Mouse (Mus musculus): ENCODE results near the gene Esyt1.
"Not testable (repeated sequence)": the region's sequence is repeated elsewhere in the genome, so short reads cannot be mapped to it uniquely, and the experiment has no call there.

Esyt1 gene

DNA sequence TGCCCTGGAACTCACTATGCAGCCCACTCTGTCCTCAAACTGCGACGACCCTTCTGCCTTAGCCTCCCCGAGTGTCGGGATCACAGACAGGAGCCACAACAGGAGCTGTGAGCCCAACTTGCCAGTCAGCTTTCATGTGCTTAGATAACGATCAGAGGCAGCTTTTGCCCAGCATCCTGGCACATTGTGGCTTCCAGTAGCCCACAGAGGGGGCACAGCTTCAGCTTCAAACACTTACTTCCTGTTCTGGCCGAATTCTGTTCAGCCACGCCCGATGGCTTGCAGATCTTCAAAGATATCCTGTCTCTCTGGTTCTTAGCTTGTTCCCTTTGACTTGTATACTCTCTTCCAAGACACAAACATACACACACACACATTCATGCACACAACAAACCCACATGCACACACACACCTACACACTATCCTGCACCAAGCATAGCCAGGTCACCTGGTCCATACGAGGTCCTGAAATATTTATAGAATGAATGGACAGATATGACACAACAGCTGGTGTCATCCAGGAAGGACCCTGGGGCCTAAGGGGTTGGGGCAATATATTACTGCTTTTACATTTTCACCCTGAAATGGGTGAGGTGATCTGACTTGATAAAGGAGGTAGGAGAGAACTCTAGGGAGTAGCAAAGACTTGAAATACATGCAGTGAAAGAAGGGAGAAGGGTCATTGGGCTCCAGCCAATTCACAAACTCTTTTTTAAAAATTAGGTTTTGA, 20.9 kb downstream of the Esyt1 start:
- no peak for DNase-seq (ENCODE audit: low read depth, low spot score)

GRCm38 (mm10) chr10:128504012-128504411, 21.7 kb downstream of the Esyt1 start:
- DNase-seq (ENCODE audit: low read depth, low spot score): no peak

DNA sequence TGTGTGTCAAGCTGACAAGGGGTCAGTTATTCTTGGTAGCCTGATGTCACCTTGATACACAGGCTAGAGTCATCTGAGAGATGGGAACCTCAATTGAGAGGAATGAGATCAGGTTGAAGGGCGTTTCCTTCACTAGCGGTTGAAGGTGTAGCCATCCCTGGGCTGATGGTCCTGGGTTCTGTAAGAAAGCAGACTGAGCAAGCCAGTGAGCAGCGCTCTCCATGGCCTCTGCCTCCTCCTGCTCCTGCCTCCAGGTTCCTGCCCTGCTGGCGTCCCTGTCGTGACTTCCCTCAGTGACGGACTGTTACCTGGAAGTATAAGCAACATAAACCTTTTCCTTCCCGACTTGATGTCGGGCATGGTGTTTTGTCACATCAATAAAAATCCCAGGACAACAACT, 22.1 kb downstream of the Esyt1 start:
- no peak for DNase-seq (ENCODE audit: low read depth, low spot score)

DNA sequence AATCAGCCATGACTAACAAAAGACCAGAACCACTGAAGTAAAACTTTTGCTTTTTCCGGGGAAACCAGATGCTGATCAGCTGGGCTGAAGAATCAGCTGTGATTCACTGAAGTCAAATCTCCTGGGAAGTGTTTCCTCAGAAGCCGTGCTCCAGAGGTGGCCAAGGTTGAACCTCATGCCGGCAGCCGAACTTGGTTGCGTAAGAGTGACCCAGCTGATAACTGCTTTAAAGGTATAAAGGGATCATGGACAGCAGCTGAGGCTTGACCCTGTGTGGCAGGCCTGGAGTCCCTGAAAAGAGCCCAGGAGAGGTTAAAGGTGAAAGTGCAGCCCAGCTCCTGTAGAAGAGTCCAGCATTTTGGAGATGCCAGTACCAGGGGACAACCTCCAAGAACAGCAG, 23.3 kb downstream of the Esyt1 start:
- DNase-seq (ENCODE audit: low read depth, low spot score): peak; percentile 66

GRCm38 (mm10) chr10:128499116-128499671, 26.5 kb downstream of the Esyt1 start:
- DNase-seq (ENCODE audit: low read depth, low spot score): peak; percentile 67

- DNase-seq (ENCODE audit: low read depth, low spot score): peak; percentile 97
Measured at GRCm38 (mm10) chr10:128498590-128498989, 27.1 kb downstream of the Esyt1 start, which contains the start of gene Myl6b. Gene Myl6b, minus strand, starts transcription at chr10:128498685.

- no peak for DNase-seq (ENCODE audit: low read depth, low spot score)
Measured at GRCm38 (mm10) chr10:128497134-128497737, 28.4 kb downstream of the Esyt1 start.

- no peak for DNase-seq (ENCODE audit: low read depth, low spot score)
Measured at GRCm38 (mm10) chr10:128496509-128497077, 29.1 kb downstream of the Esyt1 start.

DNA sequence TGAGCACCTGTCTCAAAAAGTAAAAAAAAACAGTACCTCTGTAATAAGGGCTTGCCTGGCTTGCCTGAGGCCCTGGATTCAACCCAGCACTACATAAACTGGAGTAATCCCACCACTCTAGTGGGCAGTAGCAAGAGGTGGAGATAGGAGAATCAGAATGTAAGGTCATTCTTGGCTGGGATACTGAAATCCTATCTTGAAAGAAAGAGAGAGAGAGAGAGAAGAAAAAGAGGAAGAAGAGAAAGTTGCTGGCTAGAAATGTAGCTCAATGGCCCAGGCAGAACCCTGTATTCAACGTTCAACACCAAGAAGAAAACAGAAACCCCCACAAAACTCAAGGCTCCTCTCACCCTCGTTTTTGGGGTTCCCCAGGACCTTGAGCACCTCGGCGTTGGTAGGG, 29.8 kb downstream of the Esyt1 start:
- DNase-seq (ENCODE audit: low read depth, low spot score): no peak

DNA sequence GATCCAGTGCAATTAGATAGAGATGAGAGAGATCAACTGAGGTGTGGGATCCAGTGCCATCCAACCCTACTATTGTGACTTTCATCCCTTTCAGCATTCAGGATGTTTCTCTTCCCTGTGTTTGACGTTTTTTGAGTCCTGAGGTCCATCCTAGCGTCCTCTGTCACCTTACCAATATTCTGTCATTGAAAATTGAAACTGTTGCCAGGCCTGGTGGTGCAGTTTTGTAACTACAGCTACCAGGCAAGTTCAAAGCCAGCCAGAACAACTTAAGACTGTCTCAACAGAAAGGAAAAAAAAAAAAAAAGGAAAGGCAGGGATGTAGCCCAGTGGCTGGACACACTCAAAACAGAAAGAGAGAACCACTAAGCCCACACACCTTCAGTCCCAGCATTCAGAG, 30.4 kb downstream of the Esyt1 start:
- DNase-seq (ENCODE audit: low read depth, low spot score): peak; percentile 50

GRCm38 (mm10) chr10:128494667-128495245, 30.9 kb downstream of the Esyt1 start:
- peak; percentile 62 for DNase-seq (ENCODE audit: low read depth, low spot score)

DNA sequence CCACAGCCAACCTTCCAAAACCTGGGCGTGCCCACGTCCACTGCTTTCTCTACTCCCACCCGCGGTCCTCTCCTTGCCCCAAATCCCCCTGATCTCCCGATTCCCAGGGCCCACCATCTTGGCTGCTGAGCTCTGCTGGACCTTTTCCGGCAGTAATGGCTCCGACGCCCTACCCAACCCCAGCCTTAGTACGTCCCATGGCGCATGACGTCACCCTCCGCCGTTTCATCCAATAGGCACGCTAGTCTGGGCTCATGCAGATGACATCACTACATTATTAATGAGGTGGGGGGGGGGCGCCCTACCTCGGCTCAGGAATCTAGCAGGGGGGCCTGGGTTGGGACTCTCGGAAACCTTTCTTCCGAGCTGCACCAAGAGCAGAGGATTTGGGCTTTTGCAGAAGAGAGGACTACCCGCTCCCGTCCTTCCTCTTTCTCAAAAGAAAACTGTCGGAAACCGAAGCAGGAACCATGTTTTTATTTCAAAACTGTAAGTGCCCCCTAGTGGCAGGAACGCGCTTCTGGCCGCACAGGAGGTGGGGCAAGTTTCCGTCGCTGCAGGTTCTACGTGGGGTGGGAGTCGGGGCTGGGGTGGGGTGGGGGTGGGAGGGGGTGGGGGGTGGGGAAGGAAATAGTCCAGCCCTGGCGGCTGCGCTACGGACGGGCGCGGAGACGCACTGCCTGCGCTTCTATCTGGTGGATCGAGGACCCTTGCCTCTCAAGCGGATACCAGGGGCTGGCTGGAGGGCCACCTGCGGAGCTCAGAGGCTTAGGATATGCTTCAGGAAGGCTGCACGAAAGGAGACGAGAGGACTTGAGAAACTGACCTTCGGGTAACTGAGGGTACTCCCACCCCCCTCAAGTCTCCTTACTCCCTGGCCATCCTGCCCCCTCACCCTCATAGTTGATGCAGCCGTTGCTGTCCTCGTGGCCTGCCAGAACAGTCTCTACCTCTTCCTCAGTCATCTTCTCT, 31.7 kb downstream of the Esyt1 start, which contains the start of gene Myl6:
Gene Myl6 (minus strand): TSS at position 451 of the 972 bp plus-strand sequence.
- DNase-seq (ENCODE audit: low read depth, low spot score): peak; percentile 99

- no peak for DNase-seq (ENCODE audit: low read depth, low spot score)
Measured at GRCm38 (mm10) chr10:128493319-128493694, 32.4 kb downstream of the Esyt1 start.

- peak; percentile 85 for DNase-seq (ENCODE audit: low read depth, low spot score)
Measured at GRCm38 (mm10) chr10:128492633-128493311, 32.9 kb downstream of the Esyt1 start.

DNA sequence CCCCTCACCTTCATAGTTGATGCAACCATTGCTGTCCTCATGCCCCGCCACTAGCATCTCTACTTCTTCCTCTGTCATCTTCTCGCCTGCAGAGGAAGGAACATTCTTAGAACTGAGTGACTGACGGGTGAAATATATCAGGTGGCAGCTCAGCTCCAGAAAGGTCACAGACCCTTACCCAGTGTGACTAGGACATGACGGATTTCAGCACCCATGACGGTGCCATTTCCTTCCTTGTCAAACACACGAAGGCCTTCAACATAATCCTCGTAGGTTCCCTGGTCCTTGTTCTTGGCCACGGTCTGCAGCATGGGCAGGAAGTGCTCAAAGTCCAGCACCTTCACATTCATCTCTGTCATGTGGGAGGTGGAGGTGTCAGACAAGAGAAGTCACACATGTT, 33.6 kb downstream of the Esyt1 start:
- not testable (repeated sequence) for DNase-seq (ENCODE audit: low read depth, low spot score)

DNA sequence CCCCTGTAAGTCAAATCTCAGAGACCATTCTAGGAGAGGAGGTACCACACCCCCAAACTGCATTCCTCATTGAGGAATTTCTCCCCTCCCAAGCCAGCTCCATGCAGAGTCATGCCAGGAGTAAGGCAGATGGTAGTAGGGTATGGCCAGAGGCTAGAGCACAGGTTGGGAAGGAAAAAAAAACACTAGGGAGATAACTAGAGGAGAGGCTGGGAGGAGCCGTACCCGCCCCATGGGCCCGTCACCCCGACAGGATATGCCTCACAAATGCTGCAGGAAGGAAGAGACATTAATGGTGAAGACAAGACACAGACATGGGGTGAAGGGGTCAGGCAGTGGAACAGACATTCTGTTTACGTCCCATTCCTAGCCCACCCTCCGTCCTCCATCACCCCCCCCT, 34.2 kb downstream of the Esyt1 start:
- peak; percentile 52 for DNase-seq (ENCODE audit: low read depth, low spot score)

- DNase-seq (ENCODE audit: low read depth, low spot score): no peak
Measured at GRCm38 (mm10) chr10:128490912-128491311, 34.8 kb downstream of the Esyt1 start.

DNA sequence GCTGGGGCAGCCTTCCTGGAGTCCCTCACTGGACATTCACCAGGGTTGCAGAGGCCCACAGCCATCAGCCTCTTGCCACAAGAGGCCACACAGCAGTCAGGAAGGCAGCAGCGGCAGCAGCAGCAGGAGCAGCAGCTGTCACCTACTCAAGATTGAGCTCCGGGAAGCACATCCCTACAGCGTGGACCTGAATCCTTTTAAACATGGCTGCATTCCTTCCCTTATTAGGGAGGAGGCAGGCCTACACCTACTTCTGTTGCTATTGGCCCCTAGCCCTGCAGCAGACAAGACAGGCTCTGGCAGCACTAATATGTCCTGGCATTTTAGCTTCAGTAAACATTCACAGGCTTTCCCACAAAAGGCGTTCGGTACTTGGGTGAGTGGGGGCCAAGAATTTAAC, 35.4 kb downstream of the Esyt1 start:
- peak; percentile 62 for DNase-seq (ENCODE audit: low read depth, low spot score)

- DNase-seq (ENCODE audit: low read depth, low spot score): no peak
Measured at GRCm38 (mm10) chr10:128489785-128490184, 35.9 kb downstream of the Esyt1 start.

DNA sequence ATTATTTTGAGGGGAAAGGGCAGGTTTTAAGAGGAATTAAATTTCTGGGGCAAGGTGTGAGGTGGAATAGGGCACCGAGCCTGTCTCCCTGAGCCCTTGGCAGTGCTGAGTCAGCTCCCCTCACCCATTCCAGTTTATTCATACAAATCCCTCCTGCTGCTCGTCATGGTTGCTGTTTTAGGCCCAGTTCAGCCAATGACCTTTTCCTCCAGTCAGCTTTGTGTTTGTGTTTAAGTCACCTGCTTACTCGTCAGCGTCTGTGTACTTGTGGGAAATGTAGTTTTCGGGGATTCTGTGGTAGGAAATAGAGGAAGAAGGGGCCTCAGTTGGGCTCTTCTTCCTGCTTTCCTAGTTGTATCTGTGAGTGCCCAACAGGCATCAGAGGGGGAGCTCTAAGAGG, 36.3 kb downstream of the Esyt1 start:
- DNase-seq (ENCODE audit: low read depth, low spot score): peak; percentile 49

Measured in 3T3-L1 (cell line).